Mouse (Mus musculus) kidney, adult 2 months (tissue): Measurements from ENCODE around the gene Phf5a. TPM values are rescaled to one million over a fixed set of nuclear protein-coding genes. Genes with fewer than 3 reads are reported as not detected.
A peak's percentile ranks its signal among the peaks of the same experiment; 100 is the strongest.

Source experiments
- DNase-seq: peaks from one replicate; pipeline ENCODE4 v3.0.0; 2021
- H3K27ac ChIP-seq: fragments of 200-500 bp; 2 replicates; pipeline ENCODE4 v1.5.1; 2012; ENCODE audit warnings: low read depth, low read length, control low read depth, inconsistent platforms; ENCODE audit not compliant: insufficient read depth
- H3K27me3 ChIP-seq: fragments of 200-500 bp; replicated peaks from 2 replicates; pipeline ENCODE4 v1.6.1; 2012; ENCODE audit warnings: mild to moderate bottlenecking, moderate library complexity, low read length, inconsistent platforms; ENCODE audit not compliant: control insufficient read depth, insufficient read depth
- H3K36me3 ChIP-seq: fragments of 200-500 bp; 2 replicates; pipeline ENCODE4 v1.6.1; 2012; ENCODE audit warnings: mild to moderate bottlenecking, moderate library complexity, low read length, inconsistent platforms; ENCODE audit not compliant: control insufficient read depth, insufficient read depth
- H3K4me1 ChIP-seq: fragments of 200-500 bp; 2 replicates; pipeline ENCODE4 v1.6.1; 2011; ENCODE audit warnings: low read length; ENCODE audit not compliant: control insufficient read depth, insufficient read depth
- H3K4me3 ChIP-seq: fragments of 200-500 bp; 2 replicates; pipeline ENCODE4 v1.5.1; 2011; ENCODE audit warnings: mild to moderate bottlenecking, low read depth, low read length, control low read depth; ENCODE audit not compliant: insufficient read depth
- CTCF ChIP-seq: fragments of 200-500 bp; conservative IDR thresholded peaks from 2 replicates; pipeline ENCODE4 v1.5.1; 2011; ENCODE audit warnings: low read depth, mild to moderate bottlenecking, control low read depth, low read length, moderate library complexity, mixed read lengths; ENCODE audit not compliant: insufficient read depth, insufficient read length
- POLR2A ChIP-seq: fragments of 200-500 bp; IDR thresholded peaks from one replicate; pipeline ENCODE4 v1.6.1; 2011; ENCODE audit warnings: low read depth, low read length, control low read depth
- WGBS: fragments of 180-500 bp; shearing (Covaris S2); methylation state at CpG from one replicate; pipeline ENCODE4 v1.1.7; 2018; 5-methylcytosine and 5-hydroxymethylcytosine counted together
- polyA plus RNA-seq: library from polyadenylated mRNA; depleted of rRNA; stranded (reverse); fragments of >200 nt; gene quantifications from 2 replicates; pipeline ENCODE4 v1.2.3, GENCODE M21; 2012; rRNA removed

The Phf5a gene
- polyA plus RNA-seq, 1 experiment: 47.4 TPM

GRCm38 (mm10) chr15:81818404-81818803 is 53.3 kb downstream of the Phf5a start:
- no peak for DNase-seq
- H3K36me3 ChIP-seq: peaks cover 26% of the 10 kb centered on the region
- H3K4me3 ChIP-seq: no peak overlapping the region
- H3K27ac ChIP-seq: no peak overlapping the region
- 0 out of 2 replicates have a peak, but pooled peaks cover 3% of the 10 kb centered on the region for H3K4me1 ChIP-seq
- no peaks in the 10 kb centered on the region for H3K27me3 ChIP-seq
- TF ChIP-seq POLR2A: no peak
- no peak for TF ChIP-seq CTCF
- 91% methylated on average over 3 of the region's 3 CpGs for WGBS

DNA sequence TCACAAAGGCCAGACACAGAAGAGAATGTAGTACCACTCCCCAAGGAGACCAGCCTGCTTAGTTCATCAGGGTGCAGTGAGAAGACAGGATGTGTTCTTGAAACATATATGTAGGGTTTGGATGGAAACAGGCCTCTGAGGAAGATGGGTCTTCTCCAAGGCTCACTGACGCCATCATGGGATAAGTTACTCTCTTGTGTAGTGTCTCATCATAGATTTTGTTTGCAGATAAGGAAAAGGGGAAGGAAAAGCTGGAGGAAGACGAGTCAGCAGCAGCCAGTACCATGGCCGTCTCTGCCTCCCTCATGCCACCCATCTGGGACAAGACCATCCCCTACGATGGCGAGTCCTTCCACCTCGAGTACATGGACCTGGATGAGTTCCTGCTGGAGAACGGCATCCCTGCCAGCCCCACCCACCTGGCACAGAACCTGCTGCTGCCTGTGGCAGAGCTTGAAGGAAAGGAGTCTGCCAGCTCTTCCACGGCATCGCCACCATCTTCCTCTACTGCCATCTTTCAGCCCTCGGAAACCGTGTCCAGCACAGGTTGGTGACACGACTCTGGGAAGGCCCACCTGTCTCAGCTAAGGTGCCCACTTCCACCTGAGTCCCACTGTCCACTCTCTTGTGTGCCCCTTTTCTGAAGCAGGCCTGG is 56.9 kb downstream of the Phf5a start:
- Histone ChIP-seq H3K27me3 (no peaks in the 10 kb centered on the region), H3K36me3 (peaks cover 15% of the 10 kb centered on the region), H3K27ac (no peak overlapping the region), H3K4me1 (peaks cover 17% of the 10 kb centered on the region), H3K4me3 (no peak overlapping the region)
- WGBS: 73% methylated on average over 12 of the region's 12 CpGs
- no peak for TF ChIP-seq CTCF
- no peak for TF ChIP-seq POLR2A
- DNase-seq: peak; percentile 44

Other genes starting within 250 kb of the Phf5a start
- gene L3mbtl2, start 208.0 kb downstream of the Phf5a start, polyA plus RNA-seq: 14.2 and 14.7 TPM in 2 replicates
- 9.0 and 12.5 TPM in 2 replicates for gene Chadl, start 174.6 kb downstream of the Phf5a start, polyA plus RNA-seq
- 46.5 and 47.3 TPM in 2 replicates for gene Zc3h7b, start 126.9 kb downstream of the Phf5a start, polyA plus RNA-seq
- gene Rangap1, start 126.4 kb downstream of the Phf5a start, polyA plus RNA-seq: 24.6 and 25.8 TPM in 2 replicates
- 121 and 131 TPM in 2 replicates for gene Tef, start 69.5 kb downstream of the Phf5a start, polyA plus RNA-seq
- gene Tob2, start 13.1 kb downstream of the Phf5a start, polyA plus RNA-seq: 31.6 and 40.3 TPM in 2 replicates
- 890 and 915 TPM in 2 replicates for gene Aco2, start 398 bp upstream of the Phf5a start, polyA plus RNA-seq
- 16.1 and 20.2 TPM in 2 replicates for gene Polr3h, start 54.3 kb upstream of the Phf5a start, polyA plus RNA-seq
- 5.6 and 6.0 TPM in 2 replicates for gene Csdc2, start 64.8 kb upstream of the Phf5a start, polyA plus RNA-seq
- 50.7 and 51.4 TPM in 2 replicates for gene Pmm1, start 89.0 kb upstream of the Phf5a start, polyA plus RNA-seq
- gene 1700029P11Rik, start 108.6 kb upstream of the Phf5a start, polyA plus RNA-seq: 0.08 and 0.15 TPM in 2 replicates
- 15.6 and 22.1 TPM in 2 replicates for gene Xrcc6, start 115.9 kb upstream of the Phf5a start, polyA plus RNA-seq
- 29.0 and 29.8 TPM in 2 replicates for gene Desi1, start 162.0 kb upstream of the Phf5a start, polyA plus RNA-seq
- 48.7 and 58.2 TPM in 2 replicates for gene Snu13, start 175.7 kb upstream of the Phf5a start, polyA plus RNA-seq
- gene 4930407I10Rik, start 187.2 kb upstream of the Phf5a start, polyA plus RNA-seq: 0.01 and 0.02 TPM in 2 replicates
- gene Mei1, start 198.1 kb upstream of the Phf5a start, polyA plus RNA-seq: not detected in 2 replicates